Mouse (Mus musculus) cerebellum, postnatal 4 days (tissue): ENCODE results near the gene Gm20388.

Source experiments
- DNase-seq, 2 experiments: peaks; one replicate each; pipeline ENCODE4 v3.0.0; 2022; ENCODE audit warnings: low spot score in 2 of 2, mixed read lengths in 1 of 2

The Gm20388 gene

GRCm38 (mm10) chr8:120309326-120309725, 398.7 kb downstream of the Gm20388 start:
- peak in 1 of 2 experiments; percentile 80 for DNase-seq

DNA sequence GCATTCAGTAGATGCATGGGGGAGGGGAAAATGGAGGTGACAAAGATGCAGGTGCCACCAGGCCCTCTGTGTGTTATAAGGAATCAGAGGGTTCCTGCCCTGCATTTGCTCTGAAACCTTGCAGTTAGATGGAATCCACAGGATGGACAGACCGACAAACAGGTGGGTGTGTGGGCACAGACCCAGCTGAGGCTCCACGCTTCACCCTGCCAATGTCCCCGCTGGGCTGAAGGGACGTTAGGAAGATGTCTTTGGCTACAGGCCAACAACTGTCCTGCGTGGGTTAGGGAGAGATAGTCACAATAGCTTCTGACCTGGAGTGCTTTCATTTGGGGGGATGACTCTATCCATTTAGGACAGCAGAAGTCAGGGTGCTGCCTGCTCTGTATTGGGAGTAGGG, 399.4 kb downstream of the Gm20388 start:
- no peak for DNase-seq

- no peak for DNase-seq
These were observed 401.8 kb downstream of the Gm20388 start for GRCm38 (mm10) chr8:120312452-120312851.

DNA sequence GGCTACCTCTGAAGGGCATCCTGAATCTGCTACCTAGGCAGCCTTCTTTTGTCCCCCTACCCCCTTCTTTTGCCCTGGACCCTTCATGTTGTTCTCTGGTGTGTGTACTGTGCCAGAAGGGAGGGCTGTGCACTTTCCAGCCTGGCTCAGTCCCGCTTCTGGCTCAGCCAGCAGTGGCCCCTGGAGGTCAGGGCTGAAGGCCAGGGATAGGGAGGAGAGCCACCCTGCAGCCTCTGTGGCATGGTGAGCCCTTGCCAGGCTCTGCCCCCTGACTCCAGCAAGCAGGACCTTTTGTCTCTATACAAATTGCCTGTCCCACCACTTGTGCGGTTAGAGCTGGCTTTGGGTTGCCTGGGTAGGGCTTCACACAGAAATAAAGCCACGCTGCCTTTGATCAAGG, 403.0 kb downstream of the Gm20388 start:
- no peak for DNase-seq

DNA sequence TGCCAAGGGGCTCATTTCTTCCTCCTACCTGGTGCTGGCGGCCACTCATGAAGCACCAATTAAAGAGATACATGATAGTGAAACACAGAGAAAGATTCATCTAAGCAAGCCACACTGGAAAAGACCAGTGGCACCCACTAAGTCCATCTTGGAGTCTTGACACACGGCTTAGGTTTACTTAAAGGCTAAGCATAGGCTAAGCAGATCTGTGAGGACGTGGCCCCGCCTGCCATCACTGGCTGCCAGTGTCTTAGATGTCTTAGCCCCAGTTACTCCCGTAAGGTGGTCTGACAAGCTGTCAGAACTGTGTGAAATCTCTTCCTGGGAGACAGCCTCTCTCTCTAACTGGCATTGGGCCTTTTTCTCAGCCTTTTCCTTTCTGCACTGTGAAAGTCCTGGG, 404.3 kb downstream of the Gm20388 start:
- no peak for DNase-seq

DNA sequence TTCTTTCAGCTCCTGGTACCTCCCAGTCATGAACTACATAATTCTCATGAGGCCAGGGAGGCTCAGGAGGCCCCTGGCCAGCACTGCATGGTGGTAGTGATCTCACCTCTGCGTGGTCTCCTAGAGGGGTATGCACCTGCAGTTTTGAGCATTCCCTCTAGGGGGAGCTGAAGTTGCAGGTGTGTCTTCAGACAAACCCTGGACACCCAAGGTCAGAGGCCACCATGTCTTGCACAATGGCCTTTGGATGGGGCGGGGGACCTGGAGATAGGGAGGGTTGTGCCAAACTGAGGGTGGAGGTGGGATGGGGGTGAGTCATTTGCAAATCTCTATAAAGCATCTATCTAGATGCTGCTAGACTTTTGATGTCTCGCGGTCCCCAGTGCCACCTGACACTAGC, 405.0 kb downstream of the Gm20388 start:
- no peak for DNase-seq

DNA sequence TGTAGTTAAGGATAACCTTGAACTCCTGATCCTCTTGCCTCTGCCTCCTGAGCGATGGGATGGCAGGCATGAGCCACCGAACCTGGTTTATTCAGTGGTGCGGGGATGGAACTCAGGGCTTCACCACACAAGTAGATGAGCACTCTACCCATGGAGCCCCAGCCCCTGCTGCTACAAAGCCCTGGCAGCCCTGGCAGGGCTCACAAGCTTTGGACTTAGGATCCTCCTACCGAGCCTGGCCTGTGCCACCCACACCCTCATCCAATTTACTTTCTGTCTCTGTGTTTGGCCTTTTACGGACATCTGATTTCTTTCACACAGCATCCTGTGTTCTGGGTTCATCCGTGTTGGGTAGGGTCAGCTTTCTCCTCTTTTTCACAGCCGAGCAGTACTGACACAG, 406.1 kb downstream of the Gm20388 start:
- DNase-seq, result no peak

- peak in 1 of 2 experiments; percentile 68 for DNase-seq
These were observed 406.6 kb downstream of the Gm20388 start for GRCm38 (mm10) chr8:120317118-120317824.

- no peak for DNase-seq
These were observed 407.9 kb downstream of the Gm20388 start for GRCm38 (mm10) chr8:120318476-120318991.

DNA sequence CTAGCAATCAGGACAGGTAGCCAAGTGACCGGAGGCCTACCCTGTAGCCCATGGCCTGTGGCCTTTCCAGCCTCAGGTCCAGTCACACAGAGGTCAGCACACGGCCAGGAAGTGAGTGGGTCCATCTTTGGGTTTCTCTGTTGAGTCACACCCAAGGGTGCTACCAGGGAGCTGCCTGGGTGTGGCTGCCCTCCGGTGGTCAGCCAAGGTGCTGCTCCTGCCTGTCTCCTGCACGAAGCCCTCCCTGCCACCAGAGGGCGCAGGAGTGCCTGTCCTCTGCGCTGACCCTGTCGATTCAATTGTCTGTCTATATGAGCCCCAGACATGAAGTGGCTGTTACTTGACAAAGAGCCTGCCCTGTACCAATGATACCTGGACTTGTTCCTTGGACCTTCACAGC, 408.8 kb downstream of the Gm20388 start:
- DNase-seq, result peak in 1 of 2 experiments; percentile 86

DNA sequence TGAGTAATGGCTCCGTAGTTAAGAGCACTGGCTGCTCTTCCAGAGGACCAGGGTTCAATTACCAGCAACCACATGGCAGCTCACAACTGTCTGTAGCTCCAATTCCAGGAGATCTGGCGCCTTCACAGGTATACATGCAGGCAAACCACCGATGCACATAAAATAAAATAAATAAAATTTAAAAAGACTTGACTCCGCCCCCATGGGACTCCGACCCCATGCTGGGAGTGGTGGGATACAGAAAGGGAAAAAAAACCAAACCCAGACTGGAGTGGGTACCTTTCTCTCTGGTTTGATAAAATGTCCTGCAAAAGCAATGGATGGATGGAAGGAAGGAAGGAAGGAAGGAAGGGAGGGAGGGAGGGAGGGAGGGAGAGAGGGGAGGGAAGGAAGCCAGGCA, 409.5 kb downstream of the Gm20388 start:
- no peak for DNase-seq

GRCm38 (mm10) chr8:120321724-120322123, 411.1 kb downstream of the Gm20388 start:
- DNase-seq, result no peak

GRCm38 (mm10) chr8:120322956-120323448, 412.4 kb downstream of the Gm20388 start:
- peak; percentile 49 to 68 for DNase-seq

DNA sequence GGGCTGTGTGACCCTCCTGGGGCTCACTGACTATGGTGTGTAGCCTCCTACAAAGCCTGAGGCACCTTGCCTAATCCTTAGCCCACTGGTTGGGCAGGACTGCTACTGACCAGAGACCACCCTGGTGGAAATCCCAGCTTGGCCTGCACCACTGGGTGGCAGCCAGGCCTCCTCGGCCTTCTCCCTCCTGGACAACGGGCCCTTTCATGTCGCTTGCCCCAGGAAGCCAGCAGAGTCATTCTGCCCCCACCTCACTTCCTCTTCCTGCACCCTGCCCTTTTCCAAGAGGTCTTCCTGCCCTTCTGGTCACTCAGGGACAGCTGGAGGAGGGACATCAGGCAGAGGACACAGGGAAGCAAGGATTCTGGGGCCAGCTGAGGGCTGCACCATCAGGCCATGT, 413.9 kb downstream of the Gm20388 start:
- DNase-seq, result no peak

DNA sequence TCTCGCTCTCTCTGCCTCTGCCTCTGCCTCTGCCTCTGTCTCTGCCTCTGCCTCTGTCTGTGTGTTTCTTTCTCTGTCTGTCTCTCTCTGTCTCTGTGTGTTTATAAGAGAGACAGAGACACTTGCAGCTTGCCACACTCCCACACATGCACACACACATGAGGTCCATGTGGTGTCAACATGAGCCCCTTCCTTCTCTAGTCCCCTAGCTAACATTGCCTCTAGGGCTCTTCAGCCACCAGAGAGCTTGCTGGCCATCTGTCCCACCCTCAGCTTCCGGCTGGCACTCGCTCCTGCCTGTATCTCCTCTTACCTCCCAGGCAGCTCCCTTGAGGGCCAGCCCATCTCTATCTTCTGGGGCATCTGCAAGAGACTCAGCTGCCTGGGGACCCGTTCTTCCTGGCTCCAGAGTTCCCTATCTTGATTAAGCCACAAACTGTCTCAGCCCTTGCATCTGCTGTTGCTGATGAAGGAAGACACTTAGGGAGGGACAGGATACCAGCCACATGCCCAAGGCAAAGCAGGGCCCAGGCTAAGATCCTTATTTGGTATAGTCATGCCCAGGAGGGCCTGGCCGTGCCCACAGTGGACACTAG, 414.6 kb downstream of the Gm20388 start:
- DNase-seq, result no peak

- DNase-seq, result no peak
These were observed 416.5 kb downstream of the Gm20388 start for GRCm38 (mm10) chr8:120327131-120327554.

GRCm38 (mm10) chr8:120328361-120329022, 417.9 kb downstream of the Gm20388 start:
- no peak for DNase-seq

- DNase-seq, result no peak
These were observed 418.5 kb downstream of the Gm20388 start for GRCm38 (mm10) chr8:120329030-120329748.

DNA sequence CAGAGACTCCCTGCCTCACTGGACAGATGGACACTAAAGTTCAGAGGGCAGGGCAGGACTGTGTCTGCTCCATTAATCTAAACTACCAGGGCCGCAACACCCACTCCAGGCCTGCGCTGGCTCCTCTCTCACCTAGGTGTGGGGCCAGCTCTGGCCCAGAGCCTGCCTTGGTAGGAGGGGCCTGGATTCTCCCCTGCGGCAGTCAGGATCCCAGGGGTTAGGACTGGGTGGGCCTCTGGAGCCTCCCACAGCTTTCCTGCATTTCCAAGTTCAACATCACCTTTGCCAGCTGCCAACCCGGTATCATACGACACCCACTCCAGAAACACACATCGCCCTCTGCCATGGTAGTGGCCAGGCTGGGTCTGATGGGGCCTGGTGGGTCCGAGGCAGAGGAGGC, 420.4 kb downstream of the Gm20388 start:
- DNase-seq, result no peak

DNA sequence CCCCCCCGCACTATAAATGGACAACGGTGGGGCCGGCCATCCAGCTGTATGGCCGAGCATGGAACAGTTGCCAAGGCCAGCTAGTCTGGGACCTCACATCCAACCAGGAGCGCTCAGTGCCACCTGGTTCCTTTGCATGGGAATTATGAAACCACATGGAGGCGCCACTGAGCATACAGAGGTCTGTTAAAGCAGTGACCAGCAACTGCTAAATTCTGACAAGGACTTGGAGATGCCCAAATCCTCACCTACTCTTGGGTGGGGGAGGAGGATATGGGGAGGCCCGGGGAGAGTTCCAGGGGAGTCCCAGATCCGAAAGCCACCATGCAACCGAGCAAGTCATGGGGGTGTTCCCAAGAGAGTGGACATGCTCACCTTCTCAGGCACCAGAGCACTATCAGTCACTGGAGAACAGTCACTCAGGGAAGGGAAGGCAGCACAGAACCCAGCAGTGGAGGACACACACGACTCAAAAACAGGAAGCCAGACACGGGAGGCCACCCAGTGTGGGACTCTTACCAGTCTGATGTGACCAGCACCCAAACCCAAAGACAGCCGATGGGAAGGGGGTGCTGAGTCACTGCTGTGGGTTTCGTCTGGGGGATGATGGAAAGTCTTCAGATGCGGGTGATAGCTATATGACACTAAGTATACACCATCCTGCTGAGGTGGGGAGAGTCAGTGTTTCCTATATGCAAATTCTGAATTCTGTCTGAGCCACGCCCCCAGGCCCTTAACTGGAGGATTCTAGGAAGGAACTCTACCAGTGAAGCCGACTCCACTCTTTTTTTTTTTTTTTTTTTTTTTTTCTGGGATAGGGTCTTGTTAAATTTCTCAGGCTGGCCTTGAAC, 422.0 kb downstream of the Gm20388 start:
- peak in 1 of 2 experiments; percentile 60 for DNase-seq

GRCm38 (mm10) chr8:120333681-120334080, 423.0 kb downstream of the Gm20388 start:
- DNase-seq, result no peak
